Mouse (Mus musculus) lung, postnatal 10 days (tissue): Measurements from ENCODE around the gene Snrpd2.

ENCODE experiments used
- DNase-seq: peaks from one replicate; pipeline ENCODE4 v3.0.0; 2021

Snrpd2 gene

GRCm38 (mm10) chr7:19179936-19180335, 30.4 kb downstream of the Snrpd2 start:
- no peak for DNase-seq

GRCm38 (mm10) chr7:19180862-19181429, 31.4 kb downstream of the Snrpd2 start:
- peak; percentile 67 for DNase-seq

- DNase-seq, result no peak
Observed at GRCm38 (mm10) chr7:19184250-19184649, 34.7 kb downstream of the Snrpd2 start.

GRCm38 (mm10) chr7:19184758-19185157, 35.2 kb downstream of the Snrpd2 start:
- no peak for DNase-seq

GRCm38 (mm10) chr7:19194676-19195075, 45.2 kb downstream of the Snrpd2 start:
- no peak for DNase-seq

GRCm38 (mm10) chr7:19196676-19197075, 47.2 kb downstream of the Snrpd2 start:
- DNase-seq, result peak; percentile 69

GRCm38 (mm10) chr7:19197985-19198384, 48.5 kb downstream of the Snrpd2 start:
- DNase-seq, result peak; percentile 53

GRCm38 (mm10) chr7:19201660-19202059, 52.1 kb downstream of the Snrpd2 start:
- no peak for DNase-seq

GRCm38 (mm10) chr7:19202065-19202850, 52.7 kb downstream of the Snrpd2 start:
- DNase-seq, result no peak
